Mouse (Mus musculus): Measurements from ENCODE around the gene Pappa2. TPM values are rescaled to one million over a fixed set of nuclear protein-coding genes. Genes with fewer than 3 reads are reported as not detected.

The Pappa2 gene
- polyA plus RNA-seq, 1 experiment from 2014 or later: 0.67 TPM

GRCm38 (mm10) chr1:158748356-158749096 lies 231.8 kb downstream of the Pappa2 start:
- H3K9me3 ChIP-seq (ENCODE audit: control insufficient read depth, low read length): no peaks in the 10 kb centered on the region
- H3K27me3 ChIP-seq (ENCODE audit: control insufficient read depth, insufficient read depth, low read length): no peaks in the 10 kb centered on the region
- no peaks in the 10 kb centered on the region for H3K36me3 ChIP-seq (replicated peaks; ENCODE audit: control insufficient read depth, insufficient read depth)
- H3K27ac ChIP-seq: no peak overlapping the region
- WGBS: 82% methylated on average over 10 of the region's 10 CpGs
- no peak overlapping the region for H3K9ac ChIP-seq
- no peaks in the 10 kb centered on the region for H3K4me1 ChIP-seq (replicated peaks; ENCODE audit: control insufficient read depth, insufficient read depth, low read length)
- DNase-seq (ENCODE audit: low spot score) (no peak), ATAC-seq (ENCODE audit: low FRiP score) (no peak)
- H3K4me2 ChIP-seq (replicated peaks): no peak overlapping the region
- no peak overlapping the region for H3K4me3 ChIP-seq (replicated peaks; ENCODE audit: low read length)

DNA sequence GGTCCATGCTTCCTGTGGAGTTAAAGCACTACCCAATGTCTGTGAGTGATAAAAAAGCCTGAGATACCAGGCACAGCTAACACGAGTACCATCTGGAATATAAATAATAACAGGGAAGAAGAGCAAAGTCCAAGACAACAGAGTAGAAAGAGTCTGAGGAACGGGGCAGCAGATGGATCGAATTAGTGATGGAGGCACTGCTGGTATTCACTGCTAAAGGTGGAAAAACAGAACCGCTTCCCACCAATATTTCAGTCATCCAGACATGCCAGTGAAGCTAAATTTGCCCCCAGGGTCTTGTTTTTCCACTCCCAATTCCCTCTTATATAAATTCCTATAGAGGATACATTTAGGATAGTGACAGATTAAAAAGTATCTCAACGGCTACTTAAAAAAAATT lies 238.8 kb downstream of the Pappa2 start:
- Histone ChIP-seq H3K4me1 (replicated peaks; ENCODE audit: control insufficient read depth, insufficient read depth, low read length) (no peaks in the 10 kb centered on the region), H3K27ac (no peak overlapping the region), H3K4me3 (replicated peaks; ENCODE audit: low read length) (no peak overlapping the region), H3K9me3 (ENCODE audit: control insufficient read depth, low read length) (no peaks in the 10 kb centered on the region), H3K9ac (no peak overlapping the region), H3K36me3 (replicated peaks; ENCODE audit: control insufficient read depth, insufficient read depth) (no peaks in the 10 kb centered on the region), H3K4me2 (replicated peaks) (no peak overlapping the region), H3K27me3 (ENCODE audit: control insufficient read depth, insufficient read depth, low read length) (no peaks in the 10 kb centered on the region)
- DNase-seq (ENCODE audit: low spot score) (no peak), ATAC-seq (ENCODE audit: low FRiP score) (no peak)
- 69% methylated on average over 5 of the region's 5 CpGs for WGBS

GRCm38 (mm10) chr1:158740949-158741348 lies 239.3 kb downstream of the Pappa2 start:
- no peaks in the 10 kb centered on the region for H3K4me1 ChIP-seq (replicated peaks; ENCODE audit: control insufficient read depth, insufficient read depth, low read length)
- H3K9me3 ChIP-seq (ENCODE audit: control insufficient read depth, low read length): no peaks in the 10 kb centered on the region
- ATAC-seq (ENCODE audit: low FRiP score) (no peak), DNase-seq (ENCODE audit: low spot score) (no peak)
- H3K36me3 ChIP-seq (replicated peaks; ENCODE audit: control insufficient read depth, insufficient read depth): no peaks in the 10 kb centered on the region
- H3K9ac ChIP-seq: no peak overlapping the region
- WGBS: 88% methylated on average over 5 of the region's 5 CpGs
- H3K27me3 ChIP-seq (ENCODE audit: control insufficient read depth, insufficient read depth, low read length): no peaks in the 10 kb centered on the region
- H3K4me2 ChIP-seq (replicated peaks): no peak overlapping the region
- H3K4me3 ChIP-seq (replicated peaks; ENCODE audit: low read length): no peak overlapping the region
- H3K27ac ChIP-seq: no peak overlapping the region

DNA sequence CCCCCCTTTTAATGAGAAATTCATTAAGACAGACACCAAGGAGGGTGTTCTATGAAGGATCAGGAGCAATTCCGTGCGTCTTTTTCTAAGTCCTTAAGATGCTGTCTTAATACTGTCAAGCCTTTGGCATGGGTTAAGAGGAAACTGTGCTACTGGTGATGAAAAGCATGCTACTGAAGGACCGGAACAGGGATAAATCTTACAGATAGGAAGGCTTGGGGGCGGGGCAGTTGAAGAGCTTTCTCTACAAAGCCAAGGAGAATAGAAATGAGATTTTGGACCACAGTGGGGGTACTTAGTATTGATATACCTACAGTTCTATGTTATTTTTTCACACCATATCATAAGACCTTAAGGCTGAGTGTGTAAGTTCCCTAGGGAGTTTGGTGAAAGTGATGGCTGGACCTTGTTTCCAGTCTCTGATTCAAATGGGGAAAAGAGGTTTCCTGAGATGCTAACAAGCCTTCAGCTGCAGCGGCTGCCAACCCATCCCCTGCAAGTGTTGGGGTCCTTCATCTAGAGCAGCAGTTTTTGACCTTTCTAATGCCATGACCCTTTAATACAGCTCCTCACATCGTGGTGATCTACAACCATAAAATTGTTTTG lies 240.0 kb downstream of the Pappa2 start:
- WGBS: 90% methylated on average over 6 of the region's 6 CpGs
- H3K27me3 ChIP-seq (ENCODE audit: control insufficient read depth, insufficient read depth, low read length): no peaks in the 10 kb centered on the region
- no peaks in the 10 kb centered on the region for H3K4me1 ChIP-seq (replicated peaks; ENCODE audit: control insufficient read depth, insufficient read depth, low read length)
- no peak overlapping the region for H3K9ac ChIP-seq
- ATAC-seq (ENCODE audit: low FRiP score): no peak
- no peak overlapping the region for H3K27ac ChIP-seq
- H3K36me3 ChIP-seq (replicated peaks; ENCODE audit: control insufficient read depth, insufficient read depth): no peaks in the 10 kb centered on the region
- H3K4me2 ChIP-seq (replicated peaks): no peak overlapping the region
- no peaks in the 10 kb centered on the region for H3K9me3 ChIP-seq (ENCODE audit: control insufficient read depth, low read length)
- no peak for DNase-seq (ENCODE audit: low spot score)
- no peak overlapping the region for H3K4me3 ChIP-seq (replicated peaks; ENCODE audit: low read length)

GRCm38 (mm10) chr1:158739132-158739919 lies 241.0 kb downstream of the Pappa2 start:
- WGBS: 54% methylated on average over 5 of the region's 5 CpGs
- Histone ChIP-seq H3K4me2 (replicated peaks) (no peak overlapping the region), H3K36me3 (replicated peaks; ENCODE audit: control insufficient read depth, insufficient read depth) (no peaks in the 10 kb centered on the region), H3K9ac (no peak overlapping the region), H3K4me1 (replicated peaks; ENCODE audit: control insufficient read depth, insufficient read depth, low read length) (no peaks in the 10 kb centered on the region), H3K27ac (no peak overlapping the region), H3K9me3 (ENCODE audit: control insufficient read depth, low read length) (no peaks in the 10 kb centered on the region), H3K27me3 (ENCODE audit: control insufficient read depth, insufficient read depth, low read length) (no peaks in the 10 kb centered on the region), H3K4me3 (replicated peaks; ENCODE audit: low read length) (no peak overlapping the region)
- no peak for DNase-seq (ENCODE audit: low spot score)
- ATAC-seq (ENCODE audit: low FRiP score): no peak

DNA sequence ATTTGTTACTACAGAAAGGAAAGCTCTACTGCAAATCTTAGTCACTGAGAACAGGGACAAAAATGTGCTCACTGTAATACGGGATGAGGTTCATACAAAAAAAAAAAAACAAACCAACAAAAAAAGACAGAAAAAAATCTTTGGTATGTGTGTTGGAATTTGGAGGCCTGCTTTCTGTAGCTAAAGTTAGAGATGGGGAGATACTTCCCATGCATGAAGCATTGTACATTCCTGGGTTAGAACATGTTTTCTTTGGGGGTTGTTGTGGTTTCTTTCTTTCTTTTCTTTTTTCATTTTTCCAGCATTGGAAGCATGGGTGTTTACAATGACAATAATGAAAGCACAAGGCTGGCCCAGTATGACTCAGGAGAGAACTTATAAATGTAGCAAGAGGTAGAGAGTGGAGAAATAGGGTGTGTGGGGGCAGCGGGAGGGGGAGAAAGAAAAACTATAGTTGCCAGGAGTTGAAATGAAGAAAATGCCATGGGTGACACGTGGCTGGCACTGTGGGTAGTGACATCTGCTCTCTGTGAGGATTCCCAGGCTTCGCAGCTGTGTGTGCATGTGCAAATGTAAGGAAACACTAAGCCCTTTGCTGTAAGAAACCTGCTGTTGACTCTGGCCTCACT lies 247.3 kb downstream of the Pappa2 start:
- Histone ChIP-seq H3K9me3 (ENCODE audit: control insufficient read depth, low read length) (no peaks in the 10 kb centered on the region), H3K9ac (no peak overlapping the region), H3K36me3 (replicated peaks; ENCODE audit: control insufficient read depth, insufficient read depth) (no peaks in the 10 kb centered on the region), H3K27ac (no peak overlapping the region), H3K4me1 (replicated peaks; ENCODE audit: control insufficient read depth, insufficient read depth, low read length) (no peaks in the 10 kb centered on the region), H3K4me2 (replicated peaks) (no peak overlapping the region), H3K27me3 (ENCODE audit: control insufficient read depth, insufficient read depth, low read length) (no peaks in the 10 kb centered on the region), H3K4me3 (replicated peaks; ENCODE audit: low read length) (no peak overlapping the region)
- ATAC-seq (ENCODE audit: low FRiP score) (no peak), DNase-seq (ENCODE audit: low spot score) (no peak)
- WGBS: 66% methylated on average over 4 of the region's 4 CpGs

DNA sequence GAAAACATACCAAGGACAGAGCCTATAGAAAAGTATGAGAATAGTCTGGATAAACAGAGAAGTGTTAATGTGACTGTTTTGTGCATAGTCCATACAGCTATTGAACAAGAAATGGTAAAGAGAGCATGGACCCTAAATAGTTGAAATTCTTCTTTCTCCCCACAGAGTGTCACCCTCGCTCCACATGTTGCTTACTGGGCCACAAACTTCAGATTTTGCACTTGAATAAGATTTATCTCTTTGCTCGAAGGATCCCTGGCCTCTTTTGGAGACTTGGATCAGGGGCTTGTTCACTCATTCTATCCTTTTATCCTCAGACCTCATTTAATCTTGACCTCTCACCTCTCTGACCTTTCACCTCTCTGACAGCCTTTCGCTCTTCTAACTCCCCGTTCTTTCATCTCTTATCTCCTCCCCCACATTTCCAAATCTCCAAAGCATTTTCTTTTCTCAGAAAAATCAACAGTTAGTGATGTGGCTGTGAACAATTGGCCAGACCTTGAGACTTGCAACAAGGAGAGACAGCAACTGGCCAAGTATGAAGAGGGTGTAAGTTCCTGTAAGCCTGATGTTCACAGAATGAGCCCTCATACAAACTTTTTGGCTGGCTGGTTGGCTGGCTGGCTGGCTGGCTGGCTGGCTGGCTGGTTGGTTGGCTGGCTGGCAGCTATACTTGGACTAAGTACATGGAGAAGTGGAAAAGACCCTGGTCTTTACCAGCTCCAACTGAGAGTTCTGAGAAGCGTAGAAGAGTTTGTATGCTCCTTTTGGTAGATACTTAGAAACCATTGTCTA lies 266.8 kb downstream of the Pappa2 start:
- Histone ChIP-seq H3K27me3 (ENCODE audit: control insufficient read depth, insufficient read depth, low read length) (no peaks in the 10 kb centered on the region), H3K36me3 (replicated peaks; ENCODE audit: control insufficient read depth, insufficient read depth) (no peaks in the 10 kb centered on the region), H3K4me1 (replicated peaks; ENCODE audit: control insufficient read depth, insufficient read depth, low read length) (no peaks in the 10 kb centered on the region), H3K9ac (no peak overlapping the region), H3K4me3 (replicated peaks; ENCODE audit: low read length) (no peak overlapping the region), H3K9me3 (ENCODE audit: control insufficient read depth, low read length) (no peaks in the 10 kb centered on the region), H3K4me2 (replicated peaks) (no peak overlapping the region), H3K27ac (no peak overlapping the region)
- 36% methylated on average over 5 of the region's 5 CpGs for WGBS
- no peak for ATAC-seq (ENCODE audit: low FRiP score)
- peak; percentile 67 for DNase-seq (ENCODE audit: low spot score)

DNA sequence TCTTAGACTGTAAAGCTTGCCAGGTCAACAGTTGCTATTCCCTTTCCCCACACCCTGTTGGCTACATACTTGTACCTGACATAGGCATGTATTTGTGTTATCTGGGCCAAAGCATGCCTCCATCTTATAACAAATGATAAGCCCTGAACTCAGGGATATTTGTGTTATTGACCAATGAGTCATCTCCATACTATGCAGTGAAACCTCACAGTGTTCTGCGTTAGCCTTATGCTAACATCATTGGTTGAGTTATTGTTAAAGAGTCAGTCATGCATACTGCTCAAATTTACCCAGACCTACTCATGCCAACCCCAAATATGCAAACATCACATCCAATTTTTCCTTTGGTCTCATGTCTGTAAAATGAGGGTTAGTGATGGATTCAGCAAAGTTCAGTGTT lies 279.0 kb downstream of the Pappa2 start:
- Histone ChIP-seq H3K4me3 (replicated peaks; ENCODE audit: low read length) (no peak overlapping the region), H3K27ac (no peak overlapping the region), H3K27me3 (ENCODE audit: control insufficient read depth, insufficient read depth, low read length) (no peaks in the 10 kb centered on the region), H3K9ac (no peak overlapping the region), H3K9me3 (ENCODE audit: control insufficient read depth, low read length) (no peaks in the 10 kb centered on the region), H3K36me3 (replicated peaks; ENCODE audit: control insufficient read depth, insufficient read depth) (no peaks in the 10 kb centered on the region), H3K4me1 (replicated peaks; ENCODE audit: control insufficient read depth, insufficient read depth, low read length) (no peaks in the 10 kb centered on the region), H3K4me2 (replicated peaks) (no peak overlapping the region)
- 93% methylated on average over 1 of the region's 1 CpGs for whole genome bisulfite sequencing
- DNase-seq (ENCODE audit: low spot score) (no peak), ATAC-seq (ENCODE audit: low FRiP score) (no peak)
